Mouse (Mus musculus): ENCODE results near the gene C2cd3. TPM values are rescaled to one million over a fixed set of nuclear protein-coding genes. Genes with fewer than 3 reads are reported as not detected.

C2cd3 gene
- total RNA-seq (2021) = 10 to 100 TPM; 20.8 to 21.0 TPM
- long read RNA-seq, experiment 1, partial matches to known transcripts = 4 of 5 reads
- long read RNA-seq, experiment 1, other reads (novel, unspliced or antisense) = 1 of 5 reads
- long read RNA-seq, experiment 2, partial matches to known transcripts = 1 of 3 reads
- long read RNA-seq, experiment 2, other reads (novel, unspliced or antisense) = 2 of 3 reads

DNA sequence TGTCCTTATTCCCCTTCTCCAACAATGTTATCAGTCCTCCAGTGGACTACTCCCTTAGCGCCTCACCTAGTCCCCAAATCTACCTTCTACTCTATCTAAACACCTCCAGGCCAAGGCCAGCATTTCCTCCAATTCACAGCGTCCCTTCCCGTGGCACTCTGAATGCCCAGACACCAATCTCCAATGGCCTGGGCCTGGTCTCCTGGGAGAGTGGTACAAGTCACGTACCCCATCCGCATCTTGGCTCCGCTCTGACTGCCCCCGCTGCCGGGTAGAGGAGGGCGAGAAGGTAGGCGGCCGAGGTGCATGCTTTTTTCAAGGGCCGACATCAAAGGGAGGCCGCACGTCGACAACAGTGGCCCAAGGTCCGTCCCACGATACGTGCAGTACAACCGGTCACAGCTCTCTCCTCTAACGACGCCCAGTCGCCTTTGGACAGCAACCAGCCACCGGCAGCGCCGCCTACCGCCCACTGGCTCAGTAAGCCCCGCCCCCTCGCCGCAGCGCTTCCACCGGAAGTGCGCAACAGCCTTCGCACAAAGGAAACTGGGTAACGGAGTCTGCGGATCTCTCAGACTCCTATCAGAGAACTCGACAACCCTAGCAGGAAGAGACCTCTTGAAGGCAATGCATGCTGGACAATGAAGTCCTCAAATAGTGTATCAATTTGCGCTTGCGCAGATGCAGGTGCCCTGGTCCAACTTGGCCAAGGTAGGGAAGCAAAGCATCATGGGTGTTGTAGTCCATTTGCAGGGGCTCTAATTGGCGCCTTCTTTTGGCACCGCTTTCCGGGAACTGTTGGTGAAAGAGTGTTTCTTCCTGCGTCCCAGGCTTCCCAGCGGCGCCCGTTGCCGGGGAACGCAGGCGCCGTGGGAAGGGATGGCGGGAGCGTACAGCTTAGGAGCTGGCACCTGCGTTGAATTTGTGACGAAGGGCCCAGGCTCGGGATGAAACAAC lies at the start of gene C2cd3, which contains the start of gene Ppme1:
Gene C2cd3, plus strand, starts transcription at position 739 of the 957 bp plus-strand sequence.
Gene Ppme1, minus strand, starts transcription at position 813 of the 957 bp plus-strand sequence.
- DNase-seq = peak; percentile 99

DNA sequence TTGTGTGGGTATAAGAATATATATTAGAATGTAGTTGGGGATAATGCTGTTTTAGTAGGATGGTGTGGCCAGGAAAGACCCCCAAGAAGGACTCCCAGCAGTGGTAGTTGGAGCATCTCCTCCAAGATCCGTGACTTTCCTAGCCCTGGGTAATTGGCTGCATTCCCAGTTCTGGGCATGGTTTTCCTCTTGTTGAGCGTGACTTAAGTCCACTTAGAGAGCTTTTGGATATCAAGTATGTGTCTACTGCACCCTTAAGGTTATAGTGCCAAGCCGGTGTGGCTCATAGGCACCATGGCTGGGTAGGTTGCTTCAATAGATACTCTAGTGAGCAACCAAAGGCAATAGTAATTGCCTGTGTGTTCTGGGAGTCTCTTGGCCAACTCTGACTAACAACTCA lies 48.3 kb upstream of the C2cd3 start:
- no peak for DNase-seq

DNA sequence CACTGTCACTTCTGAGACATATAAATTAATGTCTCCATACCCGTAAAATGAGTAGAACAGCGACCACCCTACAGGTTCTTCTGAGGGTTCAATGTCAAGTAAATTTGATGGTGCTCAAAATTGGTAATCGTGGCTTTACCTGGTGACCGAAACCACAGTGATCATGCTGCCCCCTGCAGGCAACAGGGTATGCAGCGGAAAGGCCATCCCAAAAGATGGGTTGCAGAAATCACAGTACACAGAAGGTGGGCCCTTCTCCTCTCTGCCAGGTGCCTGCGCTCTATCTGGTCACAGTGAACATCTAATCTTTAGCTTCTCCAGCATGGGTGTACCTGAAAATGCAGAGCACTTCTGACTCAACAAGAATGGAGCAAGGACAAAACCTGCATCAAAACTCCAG lies 46.6 kb upstream of the C2cd3 start:
- DNase-seq = peak; percentile 49 to 62

DNA sequence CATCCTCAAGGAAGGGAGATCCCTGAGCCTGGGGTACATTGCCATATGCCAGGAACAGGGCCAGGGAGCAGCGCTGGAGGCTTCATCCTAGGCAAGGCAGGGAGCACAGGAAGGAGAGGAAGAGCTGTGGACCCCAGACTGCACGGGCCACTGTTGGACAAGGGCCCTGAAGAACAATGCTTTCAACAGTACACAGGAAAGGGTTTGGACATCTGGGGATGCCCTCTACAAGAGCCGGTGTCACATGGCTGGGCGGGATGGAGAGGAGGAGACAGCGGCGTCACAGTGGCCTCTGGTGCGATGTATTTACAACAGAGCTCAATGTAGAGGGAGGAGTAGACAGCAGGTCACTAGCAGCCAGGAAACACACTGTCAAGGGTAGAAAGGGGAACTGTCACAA lies 44.5 kb upstream of the C2cd3 start:
- DNase-seq = no peak

DNA sequence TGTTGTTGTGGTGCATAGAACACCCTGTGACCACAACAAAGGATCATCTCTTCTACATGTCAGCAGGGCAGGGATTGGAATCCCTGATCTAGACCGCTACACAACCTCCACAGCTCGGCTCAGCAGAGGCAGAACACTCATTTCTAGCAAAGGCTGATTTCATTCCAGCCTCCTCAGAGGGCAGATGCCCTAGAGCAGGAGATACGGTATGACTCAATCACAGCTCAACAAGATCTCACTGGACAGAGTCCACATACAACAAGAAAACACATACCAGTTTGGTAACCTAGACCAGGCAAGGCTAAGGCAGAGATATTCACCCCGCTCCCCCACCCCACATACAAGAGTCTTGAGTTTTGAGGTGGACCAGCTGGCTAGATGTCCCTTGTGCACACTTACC lies 43.4 kb upstream of the C2cd3 start:
- DNase-seq = no peak

DNA sequence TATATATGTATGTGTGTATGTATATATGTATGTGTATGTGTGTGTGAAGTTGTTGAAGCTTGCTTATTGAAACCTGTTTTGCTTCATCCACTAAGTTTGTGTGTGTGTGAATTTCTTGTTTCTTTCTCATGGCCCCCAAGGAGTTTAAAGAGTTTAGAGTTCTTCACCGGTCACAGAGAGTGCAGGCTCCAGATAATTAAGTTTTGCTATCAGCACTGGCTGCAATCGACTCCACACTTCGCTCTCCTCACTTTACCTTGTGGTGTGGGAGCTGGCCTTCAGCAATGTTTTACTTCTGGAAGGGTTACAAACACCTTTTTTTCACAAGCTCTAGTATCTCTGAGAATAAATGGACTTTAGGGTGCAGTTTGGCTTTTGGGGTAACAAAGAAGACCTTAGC lies 40.8 kb upstream of the C2cd3 start:
- DNase-seq = no peak

DNA sequence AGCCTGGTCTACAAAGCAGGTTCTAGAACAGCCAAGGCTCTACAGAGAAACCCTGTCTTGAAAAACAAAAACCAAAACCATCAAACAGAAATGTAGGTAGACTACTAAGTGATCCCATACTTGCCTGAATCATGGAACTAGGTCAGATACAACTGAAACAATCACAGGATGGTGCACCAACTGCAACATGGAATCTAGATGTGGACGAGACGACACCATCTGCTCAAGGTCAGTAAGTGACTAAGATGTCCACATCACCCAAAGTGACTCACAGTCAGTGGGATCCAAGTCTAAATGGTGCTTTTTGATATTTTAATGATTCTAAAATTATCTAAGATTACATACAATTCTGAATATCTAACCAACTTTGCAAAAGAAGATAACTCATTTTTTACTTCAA lies 36.1 kb upstream of the C2cd3 start:
- DNase-seq = peak in 1 of 2 experiments; percentile 32

DNA sequence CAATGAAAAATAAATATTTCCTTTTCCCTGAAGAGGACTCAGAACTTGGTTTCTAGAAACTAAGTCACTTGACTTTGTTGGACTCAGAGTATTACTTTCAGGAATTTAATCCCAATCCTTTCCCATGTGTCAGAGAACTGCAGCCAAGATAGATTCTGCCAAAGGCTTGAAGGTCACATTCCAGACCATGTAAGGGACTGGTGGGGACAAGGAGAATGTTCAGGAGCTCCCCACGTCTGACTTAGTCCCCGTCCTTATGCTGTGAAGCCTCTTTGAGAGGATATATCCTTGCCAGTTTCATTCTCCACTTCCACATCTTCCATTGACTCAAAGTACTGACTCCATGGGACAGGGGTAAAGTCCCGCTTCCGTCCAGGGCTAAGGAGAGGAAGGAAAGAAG lies 17.0 kb upstream of the C2cd3 start:
- peak in 1 of 2 experiments; percentile 7 for DNase-seq

DNA sequence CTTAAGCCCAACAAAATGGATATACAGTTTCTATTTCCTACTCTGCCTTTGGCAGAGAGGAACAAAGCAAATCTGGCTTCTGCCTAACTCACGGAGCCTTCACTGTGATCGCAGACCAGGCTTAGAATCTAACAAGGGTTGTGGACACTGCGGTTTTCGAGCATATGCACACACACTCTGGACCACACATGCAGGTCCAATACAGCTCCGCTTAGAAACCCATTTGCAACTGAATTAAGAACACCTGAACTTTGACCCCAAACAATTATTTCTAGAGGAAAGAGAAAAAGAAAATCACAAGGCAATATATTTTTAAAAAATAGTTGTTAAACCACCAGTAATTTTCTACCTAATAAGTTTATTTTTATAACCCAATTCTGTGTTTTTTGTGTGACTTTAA lies 15.7 kb upstream of the C2cd3 start:
- no peak for DNase-seq

DNA sequence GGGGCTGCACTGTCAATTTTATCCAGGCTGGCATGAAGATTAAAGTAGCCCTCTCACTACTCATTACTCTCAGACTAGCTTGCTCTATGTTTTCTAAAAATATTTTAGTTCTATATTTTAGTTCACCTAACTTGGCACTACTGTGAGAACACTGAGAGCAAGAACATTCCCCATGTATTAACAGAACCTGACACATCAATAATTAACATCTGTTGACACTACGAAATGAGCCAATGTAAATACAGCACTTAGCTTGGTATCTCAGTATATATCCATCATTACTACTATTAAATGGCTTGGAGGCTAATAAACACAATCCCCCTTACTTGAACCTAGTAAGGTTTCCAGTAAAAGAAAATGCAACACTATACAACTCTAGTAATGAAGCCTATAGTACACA lies 15.3 kb upstream of the C2cd3 start:
- DNase-seq = no peak

DNA sequence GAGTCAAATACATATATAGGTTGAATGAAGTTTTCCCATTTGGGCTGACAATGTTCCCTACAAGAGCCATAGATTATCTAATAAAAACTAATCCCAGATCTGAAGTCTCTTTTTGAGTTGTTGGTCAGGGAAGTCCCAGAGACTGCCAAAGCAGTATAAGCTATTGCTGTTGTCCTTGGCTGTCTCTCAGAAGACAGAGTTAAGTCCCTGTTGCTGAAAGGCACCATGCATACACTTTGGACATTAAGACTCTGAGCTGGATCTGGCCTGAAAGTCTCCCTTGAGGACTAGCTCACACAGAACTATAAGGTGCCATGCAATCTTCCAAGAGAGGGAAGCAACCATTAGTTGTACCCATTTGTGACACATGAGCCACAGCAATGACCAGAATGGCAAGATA lies 14.2 kb upstream of the C2cd3 start:
- DNase-seq = no peak

DNA sequence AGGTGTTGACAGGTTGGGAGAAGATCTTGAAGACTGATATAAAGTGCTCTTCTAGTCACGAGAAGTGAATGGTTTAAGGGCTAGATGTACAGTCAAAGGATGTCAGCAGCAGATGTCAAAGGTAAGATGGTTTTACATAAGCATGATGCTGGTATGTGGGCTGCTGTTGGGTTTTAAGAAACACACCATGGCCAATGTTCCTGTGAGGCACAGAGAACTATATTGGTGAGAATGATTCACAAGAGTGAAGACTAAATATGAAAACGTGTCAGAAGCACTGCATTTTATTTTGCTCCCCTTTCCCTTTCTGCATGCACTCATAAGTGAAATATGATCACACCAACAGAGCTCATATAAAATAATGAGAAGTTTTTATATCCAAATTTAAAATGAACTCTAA lies 8.9 kb upstream of the C2cd3 start:
- no peak for DNase-seq

DNA sequence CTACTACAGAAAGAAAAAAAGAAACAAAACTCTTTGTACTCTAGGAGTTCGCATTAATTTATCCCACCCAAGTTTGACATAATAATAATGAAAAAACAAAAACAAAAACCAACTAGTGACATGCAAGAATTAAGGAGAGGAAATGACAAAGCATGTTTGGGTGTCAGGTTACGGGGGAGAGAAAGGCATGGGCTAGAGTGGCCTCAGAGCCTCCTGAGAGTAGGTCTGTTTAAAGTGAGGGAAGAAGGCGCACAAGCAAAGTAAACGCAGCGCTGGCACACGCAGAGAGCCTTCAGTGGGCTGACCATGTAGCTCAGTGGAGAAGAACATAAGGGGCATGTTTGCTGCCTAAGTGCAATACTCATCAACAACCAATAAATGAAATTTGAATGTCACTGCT lies 7.1 kb upstream of the C2cd3 start:
- no peak for DNase-seq

DNA sequence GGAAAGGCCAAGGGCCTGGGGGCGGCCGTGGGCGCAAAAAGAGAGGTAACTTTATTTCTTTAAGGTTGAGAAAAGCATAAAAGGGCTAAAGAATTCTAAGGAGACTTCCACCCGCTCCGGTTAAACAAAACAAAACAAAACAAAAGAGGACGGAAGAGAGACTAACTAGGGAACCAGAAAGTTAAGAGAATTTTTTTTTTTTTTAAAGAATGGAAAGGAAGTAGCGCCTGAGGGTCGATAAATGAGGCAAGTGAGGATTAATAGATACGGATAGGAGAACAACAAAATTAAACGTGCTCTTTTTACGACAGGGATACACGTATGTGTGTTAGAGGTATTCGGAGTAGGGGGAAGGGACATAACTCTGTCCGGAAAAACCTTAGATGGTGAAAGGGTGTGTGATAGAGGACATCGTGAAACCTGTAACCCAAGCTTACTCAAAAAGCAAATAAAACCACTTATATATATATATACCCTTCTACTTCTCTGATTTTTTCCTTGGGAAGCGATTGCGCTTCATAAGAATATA lies 483 bp downstream of the C2cd3 start:
- DNase-seq = no peak

DNA sequence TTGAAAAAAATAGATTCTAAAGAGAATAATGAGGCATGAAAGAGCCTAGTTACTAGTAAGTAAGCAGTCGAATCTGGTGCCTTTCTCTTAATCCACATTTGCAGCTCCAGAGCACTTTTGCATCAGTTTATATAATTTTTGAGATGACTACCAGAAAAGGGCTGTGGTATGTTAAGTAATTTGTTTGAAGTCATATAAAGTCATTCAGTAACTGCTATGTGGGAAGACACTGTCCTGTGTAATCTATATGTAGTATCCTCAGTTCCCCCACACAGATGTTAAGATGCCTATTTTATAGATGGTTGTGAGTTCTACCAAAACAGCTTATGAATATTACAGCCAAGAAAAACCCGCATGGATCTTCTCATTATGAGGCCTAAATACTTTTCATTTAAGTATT lies 6.2 kb downstream of the C2cd3 start:
- no peak for DNase-seq

DNA sequence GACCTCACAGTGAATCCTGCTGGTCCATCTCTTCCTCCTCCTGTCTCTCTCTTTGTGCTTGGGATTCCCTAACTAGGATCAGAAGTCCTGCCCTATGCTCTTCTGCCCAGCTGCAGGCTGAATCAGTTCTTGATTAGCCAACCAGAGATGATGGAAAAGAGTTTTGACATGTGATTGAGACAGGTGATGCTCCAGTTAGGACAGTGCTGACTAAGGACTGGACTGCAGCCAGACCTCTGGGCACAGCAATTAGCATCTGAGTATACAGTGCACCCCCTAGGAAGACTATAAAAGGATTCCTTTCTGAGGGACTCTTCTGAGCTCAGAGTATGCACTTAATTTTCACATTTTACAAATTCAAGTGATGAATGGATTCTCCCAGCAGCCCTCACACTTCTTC lies 9.1 kb downstream of the C2cd3 start:
- no peak for DNase-seq

DNA sequence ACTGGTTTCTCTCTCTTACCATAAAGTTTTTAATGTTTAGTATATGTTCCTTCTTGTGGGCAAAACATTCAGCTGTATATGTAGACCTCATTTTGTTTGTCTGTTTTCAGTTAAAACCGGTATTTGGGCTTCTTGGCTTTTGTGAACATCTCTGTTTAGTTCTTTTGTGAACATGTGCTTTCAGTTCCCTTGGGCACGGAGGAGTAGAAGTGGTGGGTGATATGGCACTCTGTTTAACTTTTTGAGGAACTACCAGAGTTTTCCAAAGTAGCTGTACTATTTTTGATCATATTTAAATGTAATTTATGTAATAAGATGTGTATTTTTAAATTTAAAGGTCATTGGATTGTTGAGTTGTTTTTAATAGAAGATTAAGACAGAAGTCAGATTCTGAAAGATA lies 11.2 kb downstream of the C2cd3 start:
- DNase-seq = no peak

DNA sequence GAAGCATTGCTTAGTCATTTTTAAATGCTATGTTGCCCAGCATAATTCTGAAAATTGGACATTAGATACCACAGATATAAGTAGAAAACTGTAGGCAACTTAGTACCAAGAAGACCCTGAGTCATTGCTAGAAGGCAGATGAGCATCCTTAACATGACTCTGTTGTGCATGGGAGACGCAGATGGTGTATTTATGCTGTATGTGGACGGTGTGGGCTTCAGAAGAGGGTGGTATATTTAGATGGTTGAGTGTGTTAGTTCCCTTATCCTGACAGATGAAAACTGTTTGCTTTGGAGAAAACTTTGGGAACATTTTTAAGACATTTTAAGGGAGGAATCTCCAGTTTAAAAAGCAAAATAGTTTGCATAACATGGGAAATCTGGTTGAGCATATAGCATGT lies 16.1 kb downstream of the C2cd3 start:
- DNase-seq = no peak

DNA sequence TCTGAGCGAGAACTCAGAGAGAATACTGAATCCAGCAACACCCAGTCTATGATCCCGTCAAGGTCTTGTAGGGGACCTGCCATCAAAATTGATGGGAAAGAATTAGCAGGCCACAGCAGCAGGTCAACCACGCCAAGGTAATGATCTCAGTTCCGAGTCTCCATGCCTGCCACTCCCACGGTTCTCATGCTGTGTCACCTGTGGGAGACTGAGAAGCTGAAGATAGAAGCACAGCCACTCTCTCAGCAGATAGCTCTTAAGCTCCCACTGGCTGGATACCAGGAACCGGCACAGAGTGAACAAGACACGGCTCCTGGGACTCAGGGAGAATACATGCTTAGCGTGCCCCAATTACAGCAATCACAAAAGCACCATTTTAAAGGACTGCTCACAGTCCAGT lies 18.1 kb downstream of the C2cd3 start:
- DNase-seq = no peak

DNA sequence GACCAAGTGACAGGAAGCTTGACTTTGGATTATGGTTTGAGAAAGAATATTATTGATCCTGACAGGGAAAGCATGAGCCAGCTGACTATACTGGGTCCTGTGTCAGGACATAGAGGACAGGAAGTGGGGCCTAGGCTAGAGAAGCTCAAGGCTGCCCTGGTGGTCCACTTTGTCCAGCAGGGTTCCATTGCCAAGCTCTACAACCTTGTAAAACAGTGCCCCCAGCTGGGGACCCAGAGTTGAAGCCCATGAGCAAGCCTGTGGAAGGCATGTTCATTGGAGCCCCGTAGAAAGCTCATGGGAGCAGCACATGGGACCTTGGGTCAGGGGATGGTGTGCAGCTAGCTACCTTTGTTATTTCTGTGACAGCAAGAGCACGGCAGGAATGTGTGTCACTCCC lies 20.2 kb downstream of the C2cd3 start:
- DNase-seq = peak; percentile 4 to 16

DNA sequence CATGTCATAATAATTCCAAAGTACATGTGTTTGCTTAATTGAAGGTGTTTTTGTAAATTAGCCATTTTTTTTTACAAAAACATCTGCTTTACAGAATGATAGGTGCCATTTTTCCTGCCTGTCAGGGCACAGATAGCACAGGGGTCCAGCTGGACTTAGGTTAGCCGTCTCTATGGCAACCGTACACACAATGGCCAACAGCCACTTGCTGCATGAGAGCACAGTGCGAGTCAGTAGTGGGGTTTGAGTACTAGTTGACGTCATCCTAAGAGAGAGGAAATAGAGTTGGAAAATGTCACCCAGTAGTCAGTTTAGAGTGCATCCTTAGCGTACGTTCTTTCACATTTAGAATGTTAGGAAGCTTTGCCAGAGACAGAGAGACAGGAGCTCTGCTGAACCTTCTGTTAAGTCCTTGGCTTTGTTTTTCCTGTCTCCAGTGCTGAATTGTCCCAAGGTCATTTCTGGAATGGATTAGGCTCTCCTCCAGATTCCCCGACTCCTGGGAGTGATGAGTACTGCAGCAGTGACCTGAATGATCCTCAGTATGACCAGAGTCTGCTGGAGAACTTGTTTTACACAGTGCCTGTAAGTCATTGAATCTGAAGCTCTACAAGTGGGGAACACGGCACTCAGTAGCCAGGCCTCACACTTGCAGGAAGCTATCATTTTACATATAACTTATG lies 27.3 kb downstream of the C2cd3 start:
- peak; percentile 24 to 31 for DNase-seq

DNA sequence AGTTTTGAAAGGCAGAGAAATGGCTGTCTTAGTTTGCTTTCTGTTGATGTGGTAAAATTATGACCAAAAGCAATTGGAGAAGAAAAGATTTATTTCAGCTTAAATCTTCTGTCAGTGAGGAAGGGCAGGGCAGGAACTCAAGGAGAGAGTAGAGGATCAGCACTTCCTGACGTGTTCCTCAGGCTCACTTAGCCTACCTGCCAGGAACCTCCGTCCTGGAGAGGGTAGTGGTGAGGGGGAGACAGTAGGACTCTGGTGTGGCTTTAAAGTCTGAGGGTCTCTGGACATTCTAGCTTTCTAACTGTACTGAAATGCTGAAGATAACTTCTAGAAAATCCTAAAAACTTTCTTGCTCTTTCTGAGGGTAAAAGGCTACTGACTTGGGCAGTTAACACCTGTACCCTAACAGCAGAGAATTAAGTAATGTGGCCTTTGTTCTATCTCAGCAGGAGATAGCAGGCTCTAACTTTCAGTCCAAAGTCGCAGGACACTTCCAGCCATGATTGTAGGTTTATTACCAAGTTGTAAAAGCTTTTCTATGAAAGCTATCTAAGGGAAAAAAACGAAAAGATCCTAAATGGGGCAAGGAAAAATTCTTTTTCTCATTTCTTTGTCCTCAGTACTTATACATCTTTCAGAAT lies 29.0 kb downstream of the C2cd3 start:
- DNase-seq = no peak

Data from adrenal gland, postnatal 36 days (tissue).